Mouse (Mus musculus): Measurements from ENCODE around the gene Nbea.

Gene Nbea

GRCm38 (mm10) chr3:55599366-55600085 is 584.0 kb downstream of the Nbea start:
- no peak for DNase-seq (ENCODE audit: low read depth, low spot score)

DNA sequence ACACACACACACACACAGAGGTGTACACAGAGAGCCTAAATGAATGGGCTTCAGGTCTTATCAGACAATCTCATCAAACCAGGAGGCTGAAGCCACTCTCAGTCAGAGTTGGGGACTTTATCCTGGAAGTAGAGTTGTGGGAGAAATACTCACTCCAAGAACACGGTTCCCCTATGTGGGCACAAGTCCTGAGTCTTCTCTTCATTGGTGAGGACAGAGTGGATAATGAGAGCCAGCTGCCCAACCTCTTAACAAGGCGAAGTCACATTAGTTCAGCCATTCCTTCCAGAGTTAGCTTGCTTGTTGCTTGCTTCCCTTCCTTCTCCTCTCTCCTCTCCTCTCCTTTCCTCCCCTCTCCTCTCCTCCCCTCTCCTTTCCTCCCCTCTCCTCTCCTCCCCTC is 584.8 kb downstream of the Nbea start:
- DNase-seq (ENCODE audit: low read depth, low spot score): no peak

DNA sequence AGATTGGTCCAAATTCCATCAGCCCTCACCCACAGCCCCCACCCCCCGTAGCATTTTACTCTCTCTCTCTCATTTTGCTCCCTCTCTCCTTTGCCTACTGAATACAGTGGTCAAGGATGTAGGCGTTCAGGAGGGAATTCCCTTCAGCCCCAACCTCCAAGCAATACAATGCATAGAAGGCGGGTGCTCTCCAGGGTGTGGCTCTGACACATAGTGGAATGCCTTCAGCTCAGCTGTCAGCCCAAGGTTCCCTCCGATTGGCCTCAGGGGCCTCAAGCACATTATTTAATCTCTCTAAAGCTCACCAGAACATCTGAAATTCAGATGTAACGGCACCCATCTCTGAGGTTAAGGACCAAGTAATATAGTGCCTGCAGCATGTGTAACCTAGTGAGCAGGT is 590.2 kb downstream of the Nbea start:
- no peak for DNase-seq (ENCODE audit: low read depth, low spot score)

GRCm38 (mm10) chr3:55590727-55591126 is 592.8 kb downstream of the Nbea start:
- DNase-seq (ENCODE audit: low read depth, low spot score): no peak

DNA sequence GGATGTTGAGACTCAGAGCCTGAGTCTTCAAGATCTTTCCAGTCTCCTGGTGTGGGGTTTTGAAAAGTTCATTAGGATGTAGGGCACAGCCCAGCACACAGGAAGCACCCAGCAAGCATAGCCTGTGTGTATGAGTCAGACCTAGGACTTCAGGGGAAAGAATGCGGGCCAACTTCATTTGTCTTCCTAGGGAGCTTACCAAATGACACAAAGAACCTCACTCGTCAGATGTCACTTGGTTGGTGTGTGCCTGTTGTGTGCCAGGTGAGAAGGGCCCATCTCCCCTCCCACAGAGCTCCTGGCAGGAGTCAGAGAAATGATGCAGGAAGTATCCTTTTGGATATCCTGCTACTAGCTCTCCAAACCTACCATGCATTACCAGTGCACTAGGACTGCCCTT is 593.2 kb downstream of the Nbea start:
- no peak for DNase-seq (ENCODE audit: low read depth, low spot score)

DNA sequence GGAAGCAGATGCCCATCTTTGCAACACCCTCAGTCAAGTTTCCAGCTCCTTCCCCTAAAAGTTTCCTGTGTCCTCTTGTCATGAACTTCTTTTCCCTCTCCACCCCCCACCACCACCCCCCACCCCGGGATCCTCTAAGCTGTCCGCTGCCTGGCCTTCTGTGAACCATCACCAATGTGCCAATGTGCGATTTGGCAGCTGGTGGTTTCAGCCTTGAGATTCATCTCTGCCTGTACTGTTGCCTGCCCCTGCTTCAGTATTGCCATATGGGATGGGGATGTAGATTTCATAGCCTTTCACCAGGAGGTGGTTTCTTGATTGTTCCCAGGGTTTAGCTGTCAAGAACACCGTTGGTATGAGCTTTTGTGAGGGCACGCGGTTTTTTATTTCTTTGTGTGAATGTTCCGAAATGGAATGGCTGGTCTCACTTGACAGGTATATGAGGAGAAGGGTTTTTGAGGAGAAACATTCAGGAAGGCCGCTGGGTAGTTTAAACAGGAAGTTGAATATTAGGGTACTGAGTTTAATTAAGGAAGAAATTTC is 594.0 kb downstream of the Nbea start:
- DNase-seq (ENCODE audit: low read depth, low spot score): no peak

GRCm38 (mm10) chr3:55587972-55588946 is 595.2 kb downstream of the Nbea start:
- no peak for DNase-seq (ENCODE audit: low read depth, low spot score)

- DNase-seq (ENCODE audit: low read depth, low spot score): no peak
Measured at GRCm38 (mm10) chr3:55587434-55587971, 596.0 kb downstream of the Nbea start.
